Mouse (Mus musculus) CH12.LX (cell line): ENCODE data around the gene Rpl23.

Source experiments
- CTCF ChIP-seq, 2 experiments: IDR thresholded peaks in 1 of 2; conservative IDR thresholded peaks in 1 of 2; 2 replicates each; pipeline ENCODE4 v1.5.1; 2011 to 2012; ENCODE audit warnings: low read depth in 2 of 2, low read length in 2 of 2, improper control_type of control experiment in 1 of 2, inconsistent platforms in 1 of 2, mild to moderate bottlenecking in 1 of 2, moderate library complexity in 1 of 2
- E2F4 ChIP-seq: IDR thresholded peaks from 2 replicates; pipeline ENCODE4 v1.6.1; 2011; ENCODE audit warnings: low read depth, low read length, improper control_type of control experiment; ENCODE audit not compliant: insufficient replicate concordance
- JUND ChIP-seq: conservative IDR thresholded peaks from 2 replicates; pipeline ENCODE4 v1.6.1; 2011; ENCODE audit warnings: low read depth, low read length, improper control_type of control experiment
- MAFK ChIP-seq: IDR thresholded peaks from 2 replicates; pipeline ENCODE4 v1.6.1; 2011; ENCODE audit warnings: low read length, improper control_type of control experiment; ENCODE audit not compliant: insufficient replicate concordance
- MAX ChIP-seq: IDR thresholded peaks from 2 replicates; pipeline ENCODE4 v1.6.1; 2011; ENCODE audit warnings: low read length, improper control_type of control experiment
- MXI1 ChIP-seq: IDR thresholded peaks from 2 replicates; pipeline ENCODE4 v1.6.1; 2011; ENCODE audit warnings: mild to moderate bottlenecking, low read depth, low read length, improper control_type of control experiment
- MYC ChIP-seq: IDR thresholded peaks from 2 replicates; pipeline ENCODE4 v1.6.1; 2011; ENCODE audit warnings: low read depth, mild to moderate bottlenecking, improper control_type of control experiment, low read length
- NELFE ChIP-seq: IDR thresholded peaks from 2 replicates; pipeline ENCODE4 v1.6.1; 2011; ENCODE audit warnings: low read depth, low read length, improper control_type of control experiment
- PAX5 ChIP-seq: IDR thresholded peaks from 2 replicates; pipeline ENCODE4 v1.6.1; 2012; ENCODE audit warnings: low read length, inconsistent platforms, mixed read lengths
- POLR2A ChIP-seq: IDR thresholded peaks from 2 replicates; pipeline ENCODE4 v1.6.1; 2011; ENCODE audit warnings: low read depth, mild to moderate bottlenecking, improper control_type of control experiment, low read length
- SIN3A ChIP-seq: IDR thresholded peaks from 2 replicates; pipeline ENCODE4 v1.6.1; 2012; ENCODE audit warnings: low read length, improper control_type of control experiment, inconsistent platforms
- SMC3 ChIP-seq: IDR thresholded peaks from 2 replicates; pipeline ENCODE4 v1.6.1; 2011; ENCODE audit warnings: low read depth, low read length, improper control_type of control experiment
- TBP ChIP-seq: conservative IDR thresholded peaks from 2 replicates; pipeline ENCODE4 v1.6.1; 2011; ENCODE audit warnings: low read depth, low read length, improper control_type of control experiment
- USF1 ChIP-seq: IDR thresholded peaks from 2 replicates; pipeline ENCODE4 v1.6.1; 2014; ENCODE audit warnings: low read depth, mild to moderate bottlenecking, inconsistent platforms, low read length, improper control_type of control experiment

DNA sequence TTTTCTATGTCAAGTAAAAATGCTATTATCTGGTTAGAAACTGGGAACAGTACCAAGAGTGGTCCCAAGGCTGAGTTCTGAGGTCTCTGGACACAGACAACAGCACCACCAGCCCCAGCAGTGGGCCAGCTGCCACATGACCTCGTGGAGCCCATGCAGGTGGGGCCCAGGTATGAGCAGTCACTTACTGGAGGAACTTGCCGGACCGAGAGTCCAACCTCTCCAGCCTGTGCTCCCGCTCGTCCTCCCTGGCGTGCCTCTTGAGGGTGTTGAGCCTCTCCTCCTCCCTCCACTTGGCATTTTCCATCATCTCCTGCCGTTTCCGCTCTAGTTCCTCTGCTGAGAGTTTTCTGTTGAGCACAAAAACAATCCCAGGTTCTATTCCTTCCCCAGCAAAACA is 34.5 kb downstream of the Rpl23 start:
- no peak for TF ChIP-seq JUND
- TF ChIP-seq MXI1, result no peak
- TF ChIP-seq CTCF (conservative IDR thresholded peaks at IDR 0.05 in 1 of 2, IDR thresholded peaks at IDR 0.05 in 1 of 2; ENCODE audit: low read depth in 2 of 2, low read length in 2 of 2), result no peak
- no peak for TF ChIP-seq SMC3
- no peak for TF ChIP-seq USF1
- TF ChIP-seq MAX, result no peak
- no peak for TF ChIP-seq E2F4
- no peak for TF ChIP-seq PAX5
- no peak for TF ChIP-seq SIN3A
- no peak for TF ChIP-seq MAFK
- no peak for TF ChIP-seq MYC
- TF ChIP-seq NELFE, result no peak
- TF ChIP-seq TBP, result no peak
- no peak for TF ChIP-seq POLR2A
